Mouse (Mus musculus): ENCODE results near the gene Dnm3. TPM values are rescaled to one million over a fixed set of nuclear protein-coding genes. Genes with fewer than 3 reads are reported as not detected.
A peak's percentile ranks its signal among the peaks of the same experiment; 100 is the strongest.

Dnm3 gene
- polyA plus RNA-seq, 2 experiments from 2014 or later = 0.41 to 0.55 TPM

- no peak for ATAC-seq
These were observed 376.6 kb downstream of the Dnm3 start for GRCm38 (mm10) chr1:162100961-162101830.

DNA sequence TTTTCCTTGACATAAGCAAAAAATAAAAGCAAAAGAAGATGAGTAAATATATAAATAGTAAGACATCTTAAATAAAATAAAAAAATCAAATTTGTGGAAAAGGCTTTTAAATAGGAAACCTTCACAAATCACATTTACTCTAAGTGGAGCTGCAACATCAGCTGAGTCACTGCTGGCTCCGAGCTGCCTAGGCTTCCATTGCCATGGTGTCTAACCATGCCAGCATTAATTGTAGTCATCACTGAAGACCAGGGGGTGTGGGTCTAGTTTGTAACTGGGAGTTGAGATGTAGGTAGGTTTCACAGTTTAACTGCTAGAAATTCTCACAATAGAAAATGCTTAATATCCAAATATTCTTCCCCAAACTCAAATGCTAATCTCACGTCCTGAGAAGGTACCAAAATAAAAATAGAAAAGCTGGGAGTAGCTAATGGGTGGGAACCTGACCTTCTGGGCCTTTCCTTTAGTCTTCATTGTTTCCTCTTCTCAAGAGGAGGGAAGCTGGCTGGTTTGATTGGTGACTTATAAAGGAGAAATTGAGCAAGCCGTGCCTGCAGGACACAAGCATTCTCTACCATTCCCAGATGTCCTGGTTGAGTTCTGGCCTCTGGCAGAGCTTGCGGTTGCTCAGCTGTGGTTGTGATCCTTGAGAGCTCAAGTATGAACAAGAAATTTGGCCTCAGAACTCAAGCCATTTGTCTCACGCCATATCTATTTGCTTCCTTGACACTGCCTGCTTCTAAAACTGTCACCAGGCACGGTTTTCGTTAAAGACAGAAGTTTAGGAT, 377.6 kb downstream of the Dnm3 start:
- no peak for ATAC-seq

DNA sequence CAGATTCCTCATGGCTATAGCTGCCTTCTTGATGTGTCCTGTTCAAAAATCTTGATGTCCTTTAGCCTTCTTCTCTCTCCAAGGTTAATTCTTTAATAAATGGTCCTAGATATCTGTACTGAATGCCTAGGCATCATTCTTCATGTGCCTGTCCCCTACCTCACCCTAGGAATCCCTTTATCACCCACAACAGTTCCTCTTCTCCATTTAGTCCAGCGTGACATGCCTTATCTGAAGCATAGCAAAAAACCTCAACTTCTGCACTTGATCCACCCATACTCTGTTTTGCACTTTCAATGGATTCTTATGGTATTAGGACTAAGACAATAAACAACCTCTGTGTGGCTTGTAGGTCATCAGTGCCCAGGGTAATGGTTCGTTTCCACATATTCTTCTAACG, 378.6 kb downstream of the Dnm3 start:
- no peak for ATAC-seq

GRCm38 (mm10) chr1:162094523-162095272, 383.1 kb downstream of the Dnm3 start:
- peak; percentile 26 for ATAC-seq

DNA sequence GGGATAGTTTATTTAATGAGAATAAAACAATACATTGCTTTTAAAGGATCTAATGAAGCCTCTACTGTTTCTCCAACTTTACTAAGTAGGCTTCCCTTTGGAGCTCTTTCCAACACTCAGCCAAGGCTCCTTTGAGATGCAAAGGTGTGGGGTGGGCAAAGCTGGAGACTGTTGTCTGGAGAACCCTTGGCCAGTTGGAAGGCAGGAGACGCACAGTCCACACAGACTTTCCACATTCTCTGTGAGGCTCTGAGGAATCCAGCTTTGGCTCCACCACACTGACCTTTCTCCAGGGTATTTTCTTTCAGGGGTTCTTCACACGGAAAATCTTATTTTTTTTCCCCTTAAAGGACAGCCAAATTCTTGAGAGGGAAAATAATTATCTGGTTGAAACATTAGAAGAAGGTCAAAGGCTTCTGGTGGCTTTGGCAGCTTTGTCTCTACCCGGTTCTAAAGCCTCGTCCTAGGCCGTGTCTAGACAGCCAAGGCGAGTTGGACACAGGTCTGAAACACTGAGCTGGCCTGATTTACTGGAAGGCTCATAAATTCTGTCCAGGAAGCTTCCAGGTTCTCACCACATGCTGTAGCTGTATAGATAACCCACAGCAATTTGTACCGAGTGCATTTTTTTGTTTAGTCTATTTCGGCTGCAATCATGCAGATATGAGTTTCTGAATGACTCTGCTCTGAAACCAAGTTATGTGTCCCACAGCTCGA, 383.9 kb downstream of the Dnm3 start:
- ATAC-seq = no peak

DNA sequence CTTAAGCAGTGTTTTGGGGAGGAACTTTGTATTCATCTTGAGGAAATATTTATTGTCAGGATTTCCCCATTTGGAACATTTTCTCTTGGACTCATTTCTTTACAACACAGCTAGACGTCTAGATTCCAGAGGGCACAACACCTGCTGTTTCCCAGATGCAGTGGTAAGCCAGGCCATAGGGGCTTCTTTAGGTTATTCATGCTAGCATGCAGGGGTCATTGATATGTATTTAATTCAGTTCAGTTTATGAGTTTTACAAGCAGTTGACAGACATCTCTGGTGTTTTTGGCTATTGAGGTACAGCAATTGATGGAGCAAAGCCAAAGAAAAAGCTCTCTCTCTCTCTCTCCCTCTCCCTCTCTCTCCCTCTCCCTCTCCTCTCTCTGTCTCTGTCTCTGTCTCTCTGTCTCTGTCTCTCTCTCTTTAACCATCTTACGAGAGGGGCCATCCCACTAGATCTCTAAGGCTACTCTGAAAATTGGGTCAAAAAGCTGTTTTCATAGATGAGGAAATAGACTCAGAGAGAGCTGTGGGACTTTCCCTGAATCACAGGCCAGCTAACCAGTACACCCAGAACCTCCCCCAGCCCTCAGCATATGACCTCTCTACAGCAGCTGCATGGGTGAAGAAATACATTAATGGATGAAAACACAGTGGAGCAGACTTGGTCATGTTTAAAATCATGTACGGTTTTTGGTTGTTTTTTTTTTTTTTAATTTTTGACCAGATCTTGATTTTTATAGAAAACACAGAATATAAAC, 384.8 kb downstream of the Dnm3 start:
- ATAC-seq = no peak

GRCm38 (mm10) chr1:162092401-162092800, 385.4 kb downstream of the Dnm3 start:
- ATAC-seq = no peak

DNA sequence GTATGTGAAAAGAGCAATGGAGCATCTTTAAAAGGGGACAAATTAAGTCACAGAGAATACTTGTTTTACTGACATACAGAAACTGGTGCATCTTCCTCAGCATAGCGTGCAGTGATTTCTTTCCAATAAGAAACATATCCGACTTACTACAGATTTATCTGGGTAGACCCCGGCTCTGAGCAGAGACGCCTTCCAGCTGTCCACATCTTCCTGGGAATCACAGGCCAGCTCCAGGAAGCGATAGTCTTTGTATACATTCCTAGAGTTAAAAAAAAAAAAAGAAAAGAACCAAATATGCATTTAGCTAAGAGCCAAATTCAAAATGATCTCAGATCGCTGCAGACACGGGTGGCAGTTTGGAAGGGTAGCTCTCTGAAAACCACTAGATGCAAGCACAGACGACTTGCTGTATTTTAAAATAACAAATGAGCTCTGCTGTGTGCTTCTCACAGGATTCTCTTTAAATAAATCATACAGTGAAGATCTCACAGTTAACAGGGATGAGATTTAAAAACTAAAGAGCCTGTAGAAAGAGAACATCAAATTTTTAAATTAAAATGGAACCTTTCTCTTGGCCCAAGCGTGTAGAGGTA, 393.9 kb downstream of the Dnm3 start:
- ATAC-seq = no peak

DNA sequence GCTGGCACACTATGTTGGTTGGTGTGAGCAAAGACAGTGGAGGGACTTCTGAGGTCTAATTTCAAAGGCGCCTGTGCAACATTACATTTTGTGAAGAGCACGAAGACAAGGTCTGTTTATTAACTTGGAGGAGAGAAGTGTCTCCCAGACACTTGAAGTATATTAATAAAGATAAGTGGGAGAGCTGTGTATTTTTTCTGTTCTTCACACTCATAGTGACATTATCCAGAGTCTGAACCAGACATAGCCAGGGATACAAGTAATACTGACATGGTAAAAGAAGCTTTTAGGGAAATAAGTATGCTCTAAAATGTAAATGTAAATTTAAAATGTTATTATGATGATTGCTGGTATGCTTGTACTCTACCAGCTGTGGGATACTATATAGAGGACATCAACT, 394.5 kb downstream of the Dnm3 start:
- ATAC-seq = no peak

DNA sequence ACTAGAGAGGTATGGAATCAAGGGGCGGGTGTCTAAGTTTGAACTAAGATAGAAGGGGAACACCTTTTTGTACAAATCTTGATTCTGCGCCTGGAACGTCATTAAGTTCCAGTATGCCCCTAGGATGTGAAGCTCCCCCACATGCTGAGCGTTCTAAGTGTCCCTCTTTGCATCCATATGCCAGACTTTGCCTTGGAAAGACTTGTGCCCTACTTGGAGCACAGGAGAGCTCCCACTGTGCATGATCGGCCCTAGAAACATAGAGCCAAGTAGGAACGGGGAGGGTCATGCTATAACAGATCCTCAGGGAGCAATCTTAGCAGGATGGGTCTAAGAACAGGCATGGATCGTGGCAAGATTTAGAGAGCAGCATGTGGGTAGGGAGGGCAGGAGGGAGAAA, 395.1 kb downstream of the Dnm3 start:
- no peak for ATAC-seq

- no peak for ATAC-seq
These were observed 396.0 kb downstream of the Dnm3 start for GRCm38 (mm10) chr1:162081693-162082372.

DNA sequence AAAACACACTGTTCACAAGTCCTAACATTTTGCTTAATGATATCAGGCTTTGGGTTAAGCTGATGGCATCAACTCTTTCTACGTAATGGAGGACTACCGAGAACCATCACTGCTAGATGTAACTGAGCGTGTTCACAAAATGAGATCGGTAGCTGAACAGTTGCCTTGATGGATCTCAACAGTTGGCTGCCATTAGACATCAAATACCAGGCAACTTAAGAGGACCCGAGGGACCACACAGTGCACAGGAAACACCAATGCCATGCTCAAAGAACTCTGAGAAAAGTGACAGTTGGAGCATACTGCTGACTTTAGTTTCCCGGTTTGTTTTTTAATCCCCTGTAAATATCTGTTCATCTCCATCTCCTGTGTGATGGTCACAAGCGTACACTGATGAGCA, 397.8 kb downstream of the Dnm3 start:
- no peak for ATAC-seq

DNA sequence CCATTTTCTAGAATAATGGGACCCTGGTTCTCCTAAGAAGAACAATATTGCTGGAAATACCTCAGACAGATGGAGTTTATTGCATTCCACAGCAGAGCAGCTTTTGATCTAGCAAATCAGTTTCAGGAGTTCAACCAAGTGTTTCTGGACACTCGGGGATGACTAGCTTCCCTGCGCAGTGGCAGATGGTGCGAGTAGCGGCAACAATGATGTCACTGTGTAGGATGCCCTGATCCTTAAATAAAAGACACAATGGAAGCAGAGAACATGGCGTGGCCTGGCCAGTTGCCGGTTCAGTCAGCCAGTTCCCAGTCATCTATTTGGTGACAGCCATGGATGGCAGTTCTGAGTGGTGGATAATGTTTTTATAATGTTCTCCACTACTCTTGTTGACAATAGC, 400.4 kb downstream of the Dnm3 start:
- no peak for ATAC-seq

- ATAC-seq = no peak
These were observed 401.2 kb downstream of the Dnm3 start for GRCm38 (mm10) chr1:162076581-162077001.

- no peak for ATAC-seq
These were observed 402.0 kb downstream of the Dnm3 start for GRCm38 (mm10) chr1:162075831-162076230.

- ATAC-seq = no peak
These were observed 402.4 kb downstream of the Dnm3 start for GRCm38 (mm10) chr1:162075416-162075815.

GRCm38 (mm10) chr1:162074626-162075410, 403.0 kb downstream of the Dnm3 start:
- no peak for ATAC-seq

DNA sequence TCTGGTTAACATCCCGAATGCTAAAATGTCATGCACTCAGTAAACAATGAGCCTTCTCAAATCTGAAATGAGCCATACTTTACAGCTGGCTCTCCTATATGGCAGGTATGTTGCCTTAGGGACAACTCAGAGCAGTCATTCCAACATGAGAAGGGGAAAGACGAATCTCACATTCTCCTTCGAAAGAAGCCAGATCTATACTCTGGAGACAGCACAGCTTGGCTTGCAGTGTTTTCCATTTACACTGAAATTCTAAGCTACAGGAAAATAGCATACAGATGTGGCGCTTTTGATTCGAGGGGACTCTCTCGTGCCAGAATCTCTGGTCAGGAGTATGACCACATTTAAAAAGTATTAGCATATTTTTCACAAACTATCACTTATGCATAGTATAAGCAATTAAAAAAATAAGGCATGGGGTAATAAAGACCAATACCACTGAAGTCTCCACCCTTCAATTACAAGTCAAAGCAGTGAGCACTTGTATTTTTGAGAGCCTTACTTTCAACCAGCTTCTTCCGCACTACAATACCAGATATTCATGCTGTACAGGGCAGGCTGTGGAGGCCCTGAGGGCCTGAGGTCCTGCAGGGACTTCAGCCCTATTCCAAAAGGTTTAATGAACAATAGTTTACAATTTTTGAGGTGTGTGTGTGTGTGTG, 404.8 kb downstream of the Dnm3 start:
- no peak for ATAC-seq

- ATAC-seq = no peak
These were observed 424.2 kb downstream of the Dnm3 start for GRCm38 (mm10) chr1:162053608-162054007.
